Mouse (Mus musculus): ENCODE results near the gene Foxp1. TPM values are rescaled to one million over a fixed set of nuclear protein-coding genes. Genes with fewer than 3 reads are reported as not detected.

The Foxp1 gene
- polyA plus RNA-seq, 1 experiment from 2014 or later, result 107 TPM

DNA sequence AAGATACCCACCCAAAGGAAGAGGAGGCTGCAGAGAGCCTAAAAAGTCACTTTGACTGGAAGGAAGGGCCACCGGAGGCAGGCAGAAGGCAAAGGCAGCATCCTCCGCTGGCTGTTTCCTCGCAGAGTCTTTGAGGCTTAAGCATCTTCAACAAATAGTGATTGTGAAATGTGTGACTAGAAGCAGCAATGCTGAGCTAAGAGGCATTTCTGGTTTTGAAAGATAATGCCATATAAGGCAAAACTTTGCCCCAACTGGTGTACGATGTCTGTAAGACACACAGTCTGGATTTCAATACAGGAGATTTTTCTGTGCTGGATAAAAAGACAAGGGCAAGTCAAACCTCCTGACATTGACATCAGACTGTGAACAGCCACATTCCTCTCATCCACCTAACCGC, 51.6 kb downstream of the Foxp1 start:
- Histone ChIP-seq H3K36me3 (replicated peaks) (peaks cover 5% of the 10 kb centered on the region), H3K9me3 (no peaks in the 10 kb centered on the region), H3K27ac (replicated peaks) (no peak overlapping the region; the same call in 1 of the 2 replicates), H3K4me1 (peaks cover 45% of the 10 kb centered on the region), H3K27me3 (replicated peaks; ENCODE audit: low read depth, poor library complexity, severe bottlenecking) (no peaks in the 10 kb centered on the region; the same call in 1 of the 2 replicates), H3K4me3 (no peak overlapping the region)
- DNase-seq (ENCODE audit: low spot score), result no peak
- WGBS, result 84% methylated on average over 5 of the region's 5 CpGs

DNA sequence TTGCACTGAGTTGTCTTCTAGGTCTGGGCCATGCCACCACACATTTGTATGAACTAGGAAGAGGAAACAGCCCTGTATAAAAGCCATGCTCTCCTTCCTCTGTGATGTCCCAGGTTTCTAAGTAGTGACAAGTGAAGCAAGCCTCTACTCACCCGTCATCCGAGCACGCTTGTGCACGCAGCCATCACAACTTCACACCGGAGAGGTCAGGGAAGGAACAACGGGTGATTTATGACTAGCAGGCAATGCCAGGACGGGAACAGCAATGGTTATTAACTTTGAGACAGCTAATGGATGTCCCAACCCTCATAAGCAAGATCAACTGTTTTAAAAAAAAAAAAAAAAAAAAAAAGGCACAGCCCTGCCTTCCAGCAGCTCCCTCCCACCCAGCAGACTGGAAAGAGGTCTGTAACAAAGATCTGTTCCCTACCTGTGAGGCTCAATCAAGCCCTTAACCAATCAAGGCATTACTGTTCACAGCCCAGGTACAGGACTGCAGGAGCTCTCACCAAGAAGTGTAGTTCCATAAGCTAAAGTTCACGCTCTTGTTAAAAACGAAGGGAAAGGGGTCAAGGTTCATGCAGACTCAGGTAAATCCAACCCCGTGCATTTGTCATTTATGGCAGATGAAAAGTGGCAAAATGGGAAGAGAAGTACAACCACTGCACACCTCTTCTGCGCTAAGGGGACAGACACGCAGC, 53.2 kb downstream of the Foxp1 start:
- Histone ChIP-seq H3K36me3 (replicated peaks) (peaks cover 13% of the 10 kb centered on the region), H3K27ac (replicated peaks) (no peak overlapping the region), H3K4me3 (no peak overlapping the region), H3K4me1 (peaks cover 58% of the 10 kb centered on the region), H3K27me3 (replicated peaks; ENCODE audit: low read depth, poor library complexity, severe bottlenecking) (no peaks in the 10 kb centered on the region; the same call in 1 of the 2 replicates), H3K9me3 (no peaks in the 10 kb centered on the region)
- DNase-seq (ENCODE audit: low spot score), result no peak
- 82% methylated on average over 12 of the region's 12 CpGs for WGBS

GRCm38 (mm10) chr6:99467831-99468230, 54.7 kb downstream of the Foxp1 start:
- WGBS, result 54% methylated on average over 3 of the region's 3 CpGs
- DNase-seq (ENCODE audit: low spot score), result no peak
- Histone ChIP-seq H3K36me3 (replicated peaks) (peaks cover 9% of the 10 kb centered on the region; the same call in 1 of the 2 replicates), H3K9me3 (no peaks in the 10 kb centered on the region), H3K4me3 (no peak overlapping the region), H3K27ac (replicated peaks) (no peak overlapping the region), H3K4me1 (peaks cover 64% of the 10 kb centered on the region), H3K27me3 (replicated peaks; ENCODE audit: low read depth, poor library complexity, severe bottlenecking) (no peaks in the 10 kb centered on the region; the same call in 1 of the 2 replicates)

DNA sequence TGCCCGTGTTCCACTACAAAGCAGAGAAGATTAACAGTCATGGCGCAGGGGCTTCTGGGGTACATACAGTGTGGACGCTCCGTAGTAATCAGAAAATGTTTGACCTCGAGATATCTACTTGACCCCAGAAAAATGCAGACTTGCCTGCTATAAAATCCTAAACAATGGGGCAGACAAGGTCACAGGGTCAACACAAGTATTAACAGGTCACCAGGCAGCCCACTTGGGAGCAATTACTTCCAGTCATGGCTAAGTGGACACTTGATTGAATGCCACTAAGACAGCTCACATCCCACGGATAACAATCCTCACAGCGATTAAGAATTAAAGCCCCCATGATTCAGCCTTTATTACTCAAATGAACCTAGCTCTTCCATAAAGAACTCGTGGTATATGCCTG, 55.4 kb downstream of the Foxp1 start:
- DNase-seq (ENCODE audit: low spot score), result no peak
- H3K27me3 ChIP-seq (replicated peaks; ENCODE audit: low read depth, poor library complexity, severe bottlenecking), result no peaks in the 10 kb centered on the region; the same call in 1 of the 2 replicates
- H3K36me3 ChIP-seq (replicated peaks), result peaks cover 9% of the 10 kb centered on the region; the same call in 1 of the 2 replicates
- WGBS, result 24% methylated on average over 8 of the region's 8 CpGs
- H3K4me3 ChIP-seq, result no peak overlapping the region
- no peaks in the 10 kb centered on the region for H3K9me3 ChIP-seq
- peaks cover 69% of the 10 kb centered on the region for H3K4me1 ChIP-seq
- no peak overlapping the region for H3K27ac ChIP-seq (replicated peaks)

- no peak overlapping the region for H3K27ac ChIP-seq (replicated peaks)
- no peak for DNase-seq (ENCODE audit: low spot score)
- no peaks in the 10 kb centered on the region; the same call in 1 of the 2 replicates for H3K27me3 ChIP-seq (replicated peaks; ENCODE audit: low read depth, poor library complexity, severe bottlenecking)
- H3K4me1 ChIP-seq, result peaks cover 69% of the 10 kb centered on the region
- 83% methylated on average over 8 of the region's 8 CpGs for WGBS
- H3K36me3 ChIP-seq (replicated peaks), result peaks cover 9% of the 10 kb centered on the region; the same call in 1 of the 2 replicates
- H3K9me3 ChIP-seq, result no peaks in the 10 kb centered on the region
- no peak overlapping the region for H3K4me3 ChIP-seq
Measured at GRCm38 (mm10) chr6:99466354-99466753, 56.2 kb downstream of the Foxp1 start.

- Histone ChIP-seq H3K9me3 (no peaks in the 10 kb centered on the region), H3K36me3 (replicated peaks) (peaks cover 13% of the 10 kb centered on the region; the same call in 1 of the 2 replicates), H3K27me3 (replicated peaks; ENCODE audit: low read depth, poor library complexity, severe bottlenecking) (no peaks in the 10 kb centered on the region; the same call in 1 of the 2 replicates), H3K4me3 (no peak overlapping the region), H3K27ac (replicated peaks) (no peak overlapping the region), H3K4me1 (peaks cover 51% of the 10 kb centered on the region)
- WGBS, result 94% methylated on average over 4 of the region's 4 CpGs
- DNase-seq (ENCODE audit: low spot score), result no peak
Measured at GRCm38 (mm10) chr6:99464449-99464848, 58.1 kb downstream of the Foxp1 start.

GRCm38 (mm10) chr6:99463906-99464305, 58.6 kb downstream of the Foxp1 start:
- H3K4me3 ChIP-seq, result no peak overlapping the region
- no peaks in the 10 kb centered on the region for H3K9me3 ChIP-seq
- H3K27ac ChIP-seq (replicated peaks), result no peak overlapping the region
- WGBS, result 90% methylated on average over 7 of the region's 7 CpGs
- DNase-seq (ENCODE audit: low spot score), result no peak
- H3K4me1 ChIP-seq, result peaks cover 45% of the 10 kb centered on the region
- no peaks in the 10 kb centered on the region; the same call in 1 of the 2 replicates for H3K27me3 ChIP-seq (replicated peaks; ENCODE audit: low read depth, poor library complexity, severe bottlenecking)
- peaks cover 13% of the 10 kb centered on the region; the same call in 1 of the 2 replicates for H3K36me3 ChIP-seq (replicated peaks)

DNA sequence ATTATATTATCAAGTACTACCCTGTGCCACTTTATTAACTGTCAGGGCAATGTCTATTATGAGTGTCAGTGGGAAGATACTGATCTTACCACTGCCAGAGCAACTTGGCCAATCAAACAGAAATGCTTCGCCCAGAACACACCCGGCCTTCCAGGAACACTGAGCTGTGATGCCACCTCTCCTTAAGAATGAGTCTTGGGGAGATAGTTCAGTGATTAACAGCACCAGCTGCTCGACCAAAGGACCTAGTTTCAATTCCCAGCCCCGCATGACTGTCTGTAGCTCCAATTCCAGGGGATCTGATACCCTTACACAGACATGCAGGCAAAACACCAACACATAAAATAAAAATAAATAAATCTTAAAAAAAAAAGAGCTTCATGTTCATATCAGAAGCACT, 63.7 kb downstream of the Foxp1 start:
- Histone ChIP-seq H3K9me3 (no peaks in the 10 kb centered on the region), H3K27me3 (replicated peaks; ENCODE audit: low read depth, poor library complexity, severe bottlenecking) (no peaks in the 10 kb centered on the region), H3K4me1 (peaks cover 14% of the 10 kb centered on the region), H3K4me3 (no peak overlapping the region), H3K36me3 (replicated peaks) (peaks cover 19% of the 10 kb centered on the region), H3K27ac (replicated peaks) (no peak overlapping the region)
- DNase-seq (ENCODE audit: low spot score), result no peak
- WGBS, result 90% methylated on average over 4 of the region's 4 CpGs

DNA sequence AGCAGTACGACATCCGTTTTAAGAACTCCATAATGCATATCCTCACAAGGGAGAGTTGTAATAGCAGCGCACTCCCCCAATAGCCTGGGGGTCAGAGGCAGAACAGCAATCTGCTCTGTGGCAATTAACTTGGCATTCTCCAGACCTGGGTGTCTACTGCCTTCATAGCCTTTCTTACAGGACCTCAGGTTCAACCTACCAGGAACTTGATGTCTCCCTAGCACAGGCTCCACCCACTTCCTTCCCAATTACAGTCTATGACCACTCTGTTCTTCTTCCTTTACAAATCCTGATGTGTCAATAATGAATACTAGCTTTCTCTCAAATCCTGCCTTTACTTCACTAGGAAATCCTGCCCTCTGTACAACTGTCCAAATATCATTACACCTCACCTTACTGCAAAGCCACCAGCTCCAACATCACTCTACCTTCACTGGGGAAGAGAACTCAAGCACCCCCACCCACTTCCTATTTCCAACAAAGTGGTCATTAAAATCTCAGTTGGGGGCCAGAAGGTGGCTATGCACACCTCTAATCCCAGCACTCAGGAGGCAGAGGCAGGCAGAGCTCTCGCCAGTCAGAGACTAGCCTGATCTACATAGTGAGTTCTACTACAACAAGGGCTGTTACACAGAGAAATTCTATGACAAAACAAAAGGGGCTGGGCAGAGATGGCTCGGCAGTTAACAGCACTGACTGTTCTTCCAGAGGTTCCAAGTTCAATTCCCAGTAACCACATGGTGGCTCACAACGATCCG, 68.6 kb downstream of the Foxp1 start:
- H3K27ac ChIP-seq (replicated peaks), result no peak overlapping the region
- WGBS, result 80% methylated on average over 7 of the region's 7 CpGs
- no peak for DNase-seq (ENCODE audit: low spot score)

DNA sequence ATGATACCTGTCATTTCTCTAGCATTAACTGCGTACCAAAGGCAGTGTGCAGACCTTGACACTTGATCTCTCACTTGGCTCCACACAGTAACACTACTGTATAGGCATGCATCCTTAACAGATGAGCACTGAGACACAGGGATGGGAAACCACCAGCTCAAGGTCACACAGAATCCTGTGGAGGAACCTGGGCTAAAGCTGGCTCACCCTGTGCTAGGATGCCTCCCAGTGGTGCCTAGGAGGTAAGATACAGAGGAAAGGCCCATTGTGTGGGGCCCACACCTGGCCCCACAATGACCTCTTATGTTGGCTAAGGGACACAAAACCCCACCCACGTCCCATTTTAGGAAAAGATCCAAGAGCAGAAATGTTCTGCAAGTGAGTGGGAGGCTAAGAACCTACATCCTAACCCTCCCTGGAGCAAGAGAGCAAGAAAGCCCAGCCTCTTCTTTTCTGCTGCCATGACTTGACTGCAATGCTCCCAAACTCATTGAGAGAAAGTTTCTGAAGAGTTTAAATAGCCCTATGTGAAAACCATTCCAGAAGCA, 69.8 kb downstream of the Foxp1 start:
- no peaks in the 10 kb centered on the region for H3K9me3 ChIP-seq
- no peak overlapping the region for H3K27ac ChIP-seq (replicated peaks)
- no peak for DNase-seq (ENCODE audit: low spot score)
- H3K4me1 ChIP-seq, result peaks cover 36% of the 10 kb centered on the region
- 67% methylated on average over 2 of the region's 2 CpGs for WGBS
- no peak overlapping the region for H3K4me3 ChIP-seq
- H3K27me3 ChIP-seq (replicated peaks; ENCODE audit: low read depth, poor library complexity, severe bottlenecking), result no peaks in the 10 kb centered on the region
- H3K36me3 ChIP-seq (replicated peaks), result peaks cover 21% of the 10 kb centered on the region

More for the DNA sequence above, 68.6 kb downstream of the Foxp1 start:
- H3K36me3 ChIP-seq (replicated peaks), result peaks cover 15% of the 10 kb centered on the region
- no peak overlapping the region for H3K4me3 ChIP-seq
- peaks cover 31% of the 10 kb centered on the region for H3K4me1 ChIP-seq
- H3K27me3 ChIP-seq (replicated peaks; ENCODE audit: low read depth, poor library complexity, severe bottlenecking), result no peaks in the 10 kb centered on the region
- H3K9me3 ChIP-seq, result no peaks in the 10 kb centered on the region

- H3K9me3 ChIP-seq, result no peaks in the 10 kb centered on the region
- DNase-seq (ENCODE audit: low spot score), result no peak
- no peak overlapping the region for H3K4me3 ChIP-seq
- H3K4me1 ChIP-seq, result peaks cover 39% of the 10 kb centered on the region
- no peaks in the 10 kb centered on the region for H3K27me3 ChIP-seq (replicated peaks; ENCODE audit: low read depth, poor library complexity, severe bottlenecking)
- WGBS, result 65% methylated on average over 11 of the region's 11 CpGs
- H3K27ac ChIP-seq (replicated peaks), result 0 out of 2 replicates have a peak overlapping the region, but pooled peaks have one; percentile 49
- H3K36me3 ChIP-seq (replicated peaks), result peaks cover 23% of the 10 kb centered on the region
Measured at GRCm38 (mm10) chr6:99451479-99451878, 71.0 kb downstream of the Foxp1 start.

GRCm38 (mm10) chr6:99447447-99447846, 75.1 kb downstream of the Foxp1 start:
- Histone ChIP-seq H3K27me3 (replicated peaks; ENCODE audit: low read depth, poor library complexity, severe bottlenecking) (no peaks in the 10 kb centered on the region), H3K9me3 (no peaks in the 10 kb centered on the region), H3K27ac (replicated peaks) (0 out of 2 replicates have a peak overlapping the region, but pooled peaks have one; percentile 30), H3K36me3 (replicated peaks) (peaks cover 8% of the 10 kb centered on the region), H3K4me3 (no peak overlapping the region), H3K4me1 (peaks cover 22% of the 10 kb centered on the region)
- no peak for DNase-seq (ENCODE audit: low spot score)
- WGBS, result 84% methylated on average over 4 of the region's 4 CpGs

Measured in embryonic facial prominence, embryonic 10.5 days (tissue).